Mouse (Mus musculus): ENCODE results near the gene Eif4a3.
A peak's percentile ranks its signal among the peaks of the same experiment; 100 is the strongest.
"Not testable (repeated sequence)": the region's sequence is repeated elsewhere in the genome, so short reads cannot be mapped to it uniquely, and the experiment has no call there.

The Eif4a3 gene

GRCm38 (mm10) chr11:119297996-119298395, 1.9 kb downstream of the Eif4a3 start:
- no peak for DNase-seq

DNA sequence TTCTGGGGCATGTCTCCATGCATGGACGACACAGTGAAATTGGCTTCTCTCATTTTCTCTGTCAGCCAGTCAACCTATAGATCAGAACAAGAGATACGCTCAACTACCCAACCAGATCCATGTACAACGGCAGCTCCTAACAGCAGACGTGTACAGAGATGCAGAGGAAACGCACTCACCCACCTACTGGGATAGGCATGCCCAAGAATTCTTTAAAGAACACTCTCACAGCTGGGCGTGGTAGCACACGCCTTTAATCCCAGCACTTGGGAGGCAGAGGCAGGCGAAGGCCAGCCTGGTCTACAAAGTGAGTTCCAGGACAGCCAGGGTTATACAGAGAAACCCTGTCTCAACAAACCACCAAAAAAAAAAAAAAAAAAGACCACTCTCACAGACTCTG, 7.0 kb downstream of the Eif4a3 start:
- not testable (repeated sequence) for DNase-seq

GRCm38 (mm10) chr11:119287207-119287992, 12.5 kb downstream of the Eif4a3 start:
- no peak for DNase-seq

DNA sequence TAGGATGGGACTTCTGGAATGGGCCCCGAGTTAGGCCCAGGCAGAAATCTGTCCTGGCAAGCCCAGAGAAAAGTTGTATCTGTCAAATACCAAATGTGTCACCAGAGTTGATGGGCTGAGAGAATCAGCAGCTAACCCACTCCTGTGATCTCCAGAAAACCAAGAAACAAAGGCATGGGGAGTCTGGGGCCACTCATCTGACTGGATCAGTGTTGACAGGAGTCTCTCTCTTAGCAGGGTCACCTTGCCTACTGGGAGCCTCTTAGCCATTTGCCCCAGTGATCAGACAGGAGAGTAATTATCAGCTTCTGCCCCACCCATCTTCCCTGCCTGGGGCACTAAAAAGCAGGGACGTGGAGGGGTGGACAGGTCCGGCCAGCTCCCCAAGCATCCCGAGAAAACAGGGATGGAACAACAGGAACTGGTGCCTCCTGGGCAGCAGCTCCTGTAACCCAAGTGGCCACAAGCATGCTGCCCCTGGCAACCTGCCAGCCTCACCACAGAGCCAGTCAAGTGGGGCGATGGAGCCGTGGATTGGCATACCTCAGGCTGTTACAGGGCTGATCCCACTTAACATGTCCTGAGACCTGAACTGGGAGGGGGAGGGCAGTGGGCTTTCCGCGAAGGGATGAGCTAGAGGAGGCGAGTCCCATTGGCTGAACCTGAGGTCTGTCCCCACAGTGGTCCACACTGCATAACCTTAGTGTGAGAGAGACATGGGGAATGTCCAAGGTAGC, 13.9 kb downstream of the Eif4a3 start:
- no peak for DNase-seq

- no peak for DNase-seq
Observed at GRCm38 (mm10) chr11:119281030-119281429, 18.9 kb downstream of the Eif4a3 start.

GRCm38 (mm10) chr11:119273186-119273930, 26.5 kb downstream of the Eif4a3 start:
- DNase-seq, result no peak

DNA sequence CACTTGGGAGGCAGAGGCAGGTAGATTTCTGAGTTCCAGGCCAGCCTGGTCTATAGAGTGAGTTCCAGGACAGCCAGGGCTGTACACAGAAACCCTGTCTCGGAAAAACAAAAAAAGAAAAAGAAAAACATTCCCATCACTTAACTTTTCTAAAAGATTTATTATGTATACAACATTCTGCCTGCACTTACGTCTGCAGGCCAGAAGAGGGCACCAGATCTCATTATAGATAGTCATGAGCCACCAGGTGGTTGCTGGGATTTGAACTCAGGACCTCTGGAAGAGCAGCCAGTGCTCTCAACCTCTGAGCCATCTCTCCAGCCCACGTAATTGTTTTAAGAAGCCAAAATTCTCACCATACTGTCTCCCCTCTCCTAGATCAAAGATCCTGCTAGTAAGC, 27.4 kb downstream of the Eif4a3 start:
- not testable (repeated sequence) for DNase-seq

- no peak for DNase-seq
Observed at GRCm38 (mm10) chr11:119268557-119269195, 31.2 kb downstream of the Eif4a3 start.

GRCm38 (mm10) chr11:119267768-119268556, 31.9 kb downstream of the Eif4a3 start, which contains the start of gene Gaa:
Gene Gaa, plus strand, starts transcription at chr11:119267887.
- DNase-seq, result peak; percentile 95

DNA sequence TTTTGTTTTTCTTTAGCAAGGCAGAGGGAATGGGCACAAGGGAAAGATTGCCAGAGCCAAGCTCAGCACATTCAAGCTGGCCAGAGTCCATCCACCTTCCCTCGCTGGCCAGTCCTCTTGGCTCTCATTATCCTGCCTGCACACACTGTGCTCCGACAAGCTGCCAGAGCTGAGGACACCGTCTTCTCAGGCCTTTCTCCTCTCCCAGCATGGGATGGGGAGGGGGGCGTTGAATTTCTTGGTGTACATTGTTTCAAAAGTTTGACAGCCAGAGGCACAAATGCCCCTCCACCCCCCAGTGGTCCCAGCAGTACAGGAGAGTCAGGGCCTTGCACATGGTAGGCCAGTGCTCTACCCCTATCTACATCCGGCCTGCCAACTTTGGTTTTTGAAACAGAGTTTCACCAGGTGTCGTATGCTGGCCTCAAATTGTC, 32.6 kb downstream of the Eif4a3 start:
- no peak for DNase-seq

GRCm38 (mm10) chr11:119265811-119266210, 34.1 kb downstream of the Eif4a3 start:
- DNase-seq, result peak; percentile 36

GRCm38 (mm10) chr11:119264413-119264812, 35.5 kb downstream of the Eif4a3 start:
- no peak for DNase-seq

GRCm38 (mm10) chr11:119259977-119260376, 39.9 kb downstream of the Eif4a3 start:
- DNase-seq, result no peak

GRCm38 (mm10) chr11:119258572-119259322, 41.1 kb downstream of the Eif4a3 start:
- DNase-seq, result peak; percentile 64

GRCm38 (mm10) chr11:119258216-119258571, 41.7 kb downstream of the Eif4a3 start:
- DNase-seq, result no peak

DNA sequence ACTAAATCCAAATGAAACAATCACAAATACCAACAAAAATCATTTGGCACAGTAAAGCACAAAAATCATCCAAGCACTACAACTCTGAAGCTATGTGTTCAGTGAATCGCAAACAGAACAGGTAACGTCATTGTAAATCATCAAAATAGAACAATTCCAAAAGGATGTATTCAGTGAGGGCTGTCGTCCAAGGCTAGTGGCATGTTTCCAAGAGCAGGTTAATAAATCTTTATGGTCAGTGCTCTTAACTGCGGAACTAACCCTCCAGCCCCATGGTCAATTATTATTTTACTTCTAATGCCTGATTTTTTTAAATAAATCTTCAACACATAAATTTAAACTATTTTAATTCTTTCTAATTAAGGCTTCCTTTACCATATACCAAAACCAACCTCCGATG, 43.3 kb downstream of the Eif4a3 start:
- not testable (repeated sequence) for DNase-seq

DNA sequence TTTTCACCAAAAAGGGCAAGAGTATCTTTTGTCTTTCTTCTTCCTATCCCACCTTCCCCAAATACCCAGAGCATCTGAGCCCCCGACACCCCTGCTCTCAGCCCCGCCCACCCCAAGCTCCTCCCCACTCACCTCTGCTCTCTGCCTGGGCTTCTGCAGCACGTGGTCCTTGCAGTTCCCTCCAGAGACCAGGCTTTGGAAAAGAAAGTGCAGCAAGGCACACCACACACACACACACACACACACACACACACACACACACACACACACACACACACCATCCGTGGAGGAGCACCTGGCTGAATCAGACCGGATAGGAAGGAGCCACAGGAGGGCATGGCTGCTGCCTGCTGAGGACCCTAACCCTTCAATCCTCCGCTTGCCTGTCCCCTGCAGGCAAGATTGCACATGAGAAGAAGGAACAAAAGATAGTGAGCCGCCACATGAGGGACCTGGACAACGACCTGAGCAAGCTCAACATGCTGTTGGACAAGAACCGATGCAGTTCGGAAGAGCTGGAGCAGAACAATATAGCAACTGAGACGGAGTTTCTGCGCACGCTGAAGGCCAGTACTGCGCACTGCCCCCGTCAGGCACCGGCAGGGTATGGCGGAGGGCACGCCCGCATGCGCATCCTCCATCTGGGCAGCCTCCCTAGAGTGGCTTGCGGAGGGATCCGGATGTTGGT, 46.9 kb downstream of the Eif4a3 start:
- DNase-seq, result peak; percentile 61

- DNase-seq, result no peak
Observed at GRCm38 (mm10) chr11:119250998-119251397, 48.9 kb downstream of the Eif4a3 start.

DNA sequence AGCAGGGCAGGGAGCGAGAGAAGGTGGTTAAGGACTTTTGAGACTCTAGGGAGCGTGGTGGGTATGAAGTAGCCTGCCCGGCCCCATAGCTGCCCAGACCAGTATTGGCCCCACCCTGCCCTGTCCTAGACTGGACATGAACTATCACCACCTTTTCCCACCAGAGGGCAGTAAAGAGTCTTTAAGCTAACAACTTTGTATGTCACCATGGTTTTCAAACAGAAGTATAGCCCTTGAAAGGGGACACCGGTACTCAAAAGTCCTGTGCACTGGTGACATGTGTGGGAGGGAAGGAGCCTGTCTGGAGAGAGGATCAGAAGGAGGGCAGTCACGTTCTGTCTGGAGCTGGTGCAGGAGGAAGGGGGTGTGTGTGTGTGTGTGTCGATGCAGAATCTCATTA, 50.9 kb downstream of the Eif4a3 start:
- peak; percentile 49 for DNase-seq

DNA sequence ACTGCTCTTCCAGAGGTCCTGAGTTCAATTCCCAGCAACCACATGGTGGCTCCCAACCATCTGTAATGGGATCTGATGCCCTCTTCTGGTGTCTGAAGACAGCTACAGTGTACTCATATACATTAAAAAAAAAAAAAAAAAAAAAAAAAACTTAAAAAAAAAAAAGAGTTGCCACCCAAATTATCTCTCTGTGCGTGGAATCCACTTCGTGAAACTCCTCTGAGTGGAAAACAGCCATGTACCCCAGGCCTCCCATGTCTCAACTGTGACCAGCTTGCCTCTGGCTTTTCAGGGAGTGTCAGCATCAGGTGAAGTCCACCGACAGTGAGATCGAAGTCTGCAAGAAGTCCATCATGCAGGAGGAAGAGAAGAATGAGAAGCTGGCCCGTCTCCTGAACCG, 54.3 kb downstream of the Eif4a3 start:
- DNase-seq, result not testable (repeated sequence)

DNA sequence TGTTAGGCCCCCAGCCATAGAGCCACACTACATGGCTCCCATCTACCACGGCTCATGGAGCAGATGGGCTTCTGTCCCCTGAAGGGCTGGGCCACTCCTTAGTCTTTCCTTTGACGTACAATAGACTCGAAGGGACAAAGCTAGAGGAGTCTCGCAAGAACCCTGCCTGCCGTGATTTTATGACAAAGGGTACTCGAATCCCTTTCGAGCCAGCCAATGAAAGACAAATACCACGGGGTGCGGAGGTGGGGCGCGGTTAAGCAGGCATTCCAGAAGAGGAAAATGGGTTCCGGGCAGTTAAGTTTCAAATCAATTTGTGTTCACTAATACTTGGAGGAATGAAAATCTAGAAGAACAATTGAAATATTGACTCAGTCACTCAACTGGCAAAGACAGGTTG, 60.4 kb downstream of the Eif4a3 start:
- DNase-seq, result no peak
